Mouse (Mus musculus) inflammation-experienced regulatory T-cells (primary cell): ENCODE results near the gene Dolk. TPM values are rescaled to one million over a fixed set of nuclear protein-coding genes. Genes with fewer than 3 reads are reported as not detected.

Experiments used
- polyA plus RNA-seq, 2 experiments: library from polyadenylated mRNA; unstranded; fragments of 100-300 nt; shearing (Covaris generic); gene quantifications; one replicate each; pipeline ENCODE4 v1.2.1; 2017

Dolk gene
- 10 to 100 TPM; 14.8 to 16.7 TPM for polyA plus RNA-seq

DNA sequence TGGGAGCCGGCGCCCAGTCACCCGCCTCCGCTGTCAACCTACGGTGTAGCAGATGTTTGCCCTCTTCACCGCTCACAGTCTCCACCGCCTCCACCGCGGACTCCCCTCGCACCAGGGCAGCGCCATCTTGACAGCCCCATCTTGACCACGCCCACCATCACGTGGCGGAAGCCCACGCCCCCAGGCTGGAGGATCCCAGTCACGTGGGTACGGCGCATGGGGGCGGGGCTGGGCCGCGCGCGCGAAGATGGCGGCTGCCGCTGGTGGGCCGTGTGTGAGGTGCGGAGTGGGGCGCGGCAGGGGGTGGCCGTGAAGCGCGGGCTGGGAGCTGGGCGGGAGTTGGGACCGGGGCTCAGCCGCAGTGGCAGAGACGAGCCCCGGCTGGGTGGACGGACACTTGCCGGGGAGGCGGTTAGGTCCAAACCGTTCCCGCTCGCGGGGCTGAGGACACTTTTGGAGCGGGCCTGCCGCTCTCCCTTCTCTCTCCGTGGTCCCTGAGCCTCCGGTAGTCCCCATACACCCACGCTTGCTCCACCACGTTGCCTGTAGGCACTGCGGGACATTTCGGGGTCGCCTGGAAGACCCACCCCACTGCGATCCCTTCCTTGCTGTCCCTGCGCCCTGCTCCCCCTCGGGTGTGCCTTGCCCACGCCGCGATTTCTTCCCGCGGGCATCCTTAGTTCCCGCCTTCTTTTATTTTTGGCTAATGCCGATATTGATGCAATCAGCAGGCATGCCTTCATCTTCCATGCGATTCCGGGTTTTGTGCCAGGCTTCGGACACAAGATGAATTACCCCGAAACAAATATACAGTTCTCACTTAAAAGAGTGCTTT is at the start of gene Dolk, which contains the start of gene Nup188:
Gene Dolk, minus strand, starts transcription at position 143 of the 835 bp plus-strand sequence.
Gene Nup188, plus strand, starts transcription at position 206 of the 835 bp plus-strand sequence.

GRCm38 (mm10) chr2:30280743-30281142 is 5.4 kb downstream of the Dolk start, which contains the start of gene Gm28038:
Gm28038 (plus strand) TSS chr2:30281043.

GRCm38 (mm10) chr2:30265767-30266253 is 20.3 kb downstream of the Dolk start, which contains the start of gene Phyhd1:
Phyhd1 (plus strand) TSS chr2:30266203.

DNA sequence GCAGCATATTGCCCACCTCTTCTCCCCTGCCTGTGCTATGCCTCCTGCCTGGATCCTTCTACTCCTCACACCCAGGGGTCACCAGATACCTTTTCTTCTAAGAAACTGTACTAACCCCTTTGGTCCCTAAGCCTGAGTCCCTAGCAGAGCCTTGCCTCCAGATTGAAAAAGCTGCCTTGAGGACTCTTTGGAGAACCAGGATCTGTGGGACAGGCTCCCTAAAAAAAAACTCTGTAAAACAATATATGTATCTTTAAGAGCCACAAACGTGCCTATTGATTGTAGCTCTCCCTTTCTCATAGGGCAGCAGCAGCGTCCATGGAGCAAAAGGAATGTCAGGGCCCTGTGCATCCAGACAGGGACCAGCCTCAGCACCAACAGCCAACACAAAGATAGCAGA is 45.9 kb downstream of the Dolk start, which contains the start of gene Gm28035:
Gene Gm28035, plus strand, starts transcription at position 301 of the 400 bp plus-strand sequence.

DNA sequence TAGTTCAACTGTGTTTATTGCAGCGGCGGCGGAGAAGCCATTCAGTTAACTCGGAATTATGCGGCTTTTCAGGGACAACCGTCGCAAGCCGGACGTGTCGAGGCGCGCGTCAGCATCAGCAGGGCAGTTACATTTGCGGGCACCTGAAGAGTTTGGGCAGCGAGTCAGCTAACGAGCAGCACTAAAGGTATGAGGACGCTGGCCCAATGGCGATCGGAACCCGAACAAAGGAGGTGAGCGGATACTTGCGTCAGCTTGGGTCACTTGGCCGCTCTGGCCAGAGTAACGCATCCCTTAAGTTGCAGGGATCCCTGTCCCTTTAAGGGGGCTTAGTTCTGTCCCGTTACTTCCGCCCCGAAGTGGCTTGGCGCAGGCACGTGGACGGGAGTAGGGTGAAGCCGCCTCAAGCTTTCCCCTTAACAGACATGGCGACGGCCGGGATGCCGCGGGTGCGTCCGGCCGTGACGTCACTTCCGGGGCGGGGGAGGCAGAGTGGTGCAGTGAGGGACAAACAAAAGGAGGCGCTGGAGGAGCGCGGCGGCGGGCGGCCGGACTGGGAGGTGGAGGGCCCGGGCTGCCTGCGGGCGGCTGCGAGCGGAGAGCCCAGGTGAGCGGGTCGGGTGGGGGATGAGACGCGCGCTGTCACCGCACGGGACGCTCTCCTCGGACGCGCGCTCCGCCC is 48.8 kb downstream of the Dolk start, which contains the start of gene Lrrc8a:
Gene Lrrc8a, plus strand, starts transcription at position 517 of the 682 bp plus-strand sequence.

Other genes starting within 250 kb of the Dolk start
- 1 to 10 TPM in 1 of 2 experiments, under 1 TPM in 1; 0.44 to 1.6 TPM for gene Wdr34, start 237.5 kb downstream of the Dolk start, polyA plus RNA-seq
- gene Set, start 229.0 kb downstream of the Dolk start, polyA plus RNA-seq = 100 to 1,000 TPM; 308 to 332 TPM
- 1 to 10 TPM in 1 of 2 experiments, under 1 TPM in 1; 0.95 to 1.0 TPM for gene Pkn3, start 208.7 kb downstream of the Dolk start, polyA plus RNA-seq
- 10 to 100 TPM; 23.8 to 24.7 TPM for gene Zdhhc12, start 192.7 kb downstream of the Dolk start, polyA plus RNA-seq
- 10 to 100 TPM; 56.8 to 63.1 TPM for gene Zer1, start 161.7 kb downstream of the Dolk start, polyA plus RNA-seq
- gene Tbc1d13, start 152.6 kb downstream of the Dolk start, polyA plus RNA-seq = 1 to 10 TPM; 8.0 to 8.5 TPM
- 10 to 100 TPM; 21.3 to 22.8 TPM for gene Endog, start 114.8 kb downstream of the Dolk start, polyA plus RNA-seq
- gene Spout1, start 107.9 kb downstream of the Dolk start, polyA plus RNA-seq = 10 to 100 TPM; 45.4 to 58.7 TPM
- gene Kyat1, start 80.5 kb downstream of the Dolk start, polyA plus RNA-seq = 10 to 100 TPM; 11.3 to 15.4 TPM
- gene Lrrc8a, start 48.6 kb downstream of the Dolk start, polyA plus RNA-seq = 1 to 10 TPM; 6.3 to 8.7 TPM
- gene Gm28035, start 45.8 kb downstream of the Dolk start, polyA plus RNA-seq = 1 to 10 TPM; 4.0 to 5.9 TPM
- gene Phyhd1, start 20.1 kb downstream of the Dolk start, polyA plus RNA-seq = 1 to 10 TPM; 4.3 to 5.8 TPM
- gene Gm28038, start 5.3 kb downstream of the Dolk start, polyA plus RNA-seq = not detected
- 10 to 100 TPM; 15.6 to 19.4 TPM for gene Nup188, start 63 bp upstream of the Dolk start, polyA plus RNA-seq
- gene Sh3glb2, start 73.0 kb upstream of the Dolk start, polyA plus RNA-seq = 100 to 1,000 TPM; 134 to 153 TPM
- gene Miga2, start 77.9 kb upstream of the Dolk start, polyA plus RNA-seq = 10 to 100 TPM; 11.5 to 12.3 TPM
- gene Dolpp1, start 105.9 kb upstream of the Dolk start, polyA plus RNA-seq = 10 to 100 TPM; 28.2 to 49.9 TPM
- gene Crat, start 129.5 kb upstream of the Dolk start, polyA plus RNA-seq = 10 to 100 TPM in 1 of 2 experiments, 1 to 10 TPM in 1; 6.1 to 10.7 TPM
- 100 to 1,000 TPM in 1 of 2 experiments, 10 to 100 TPM in 1; 96.0 to 101 TPM for gene Ptpa, start 129.7 kb upstream of the Dolk start, polyA plus RNA-seq
- gene Ier5l, start 187.9 kb upstream of the Dolk start, polyA plus RNA-seq = 1 to 10 TPM in 1 of 2 experiments, under 1 TPM in 1; 0.61 to 6.9 TPM